Mouse (Mus musculus) spleen, adult 2 months (tissue): Measurements from ENCODE around the gene Llph. TPM values are rescaled to one million over a fixed set of nuclear protein-coding genes. Genes with fewer than 3 reads are reported as not detected.

Experiments used
- DNase-seq, 2 experiments: peaks; one replicate each; pipeline versions ENCODE4 v3.0.0 to v3.0.0-alpha.2; 2012 to 2021; ENCODE audit warnings: low spot score in 2 of 2, low read depth in 1 of 2
- H3K27ac ChIP-seq: fragments of 200-500 bp; 2 replicates; pipeline ENCODE4 v1.5.1; 2012; ENCODE audit warnings: low read length, inconsistent platforms; ENCODE audit not compliant: insufficient read depth
- H3K27me3 ChIP-seq: fragments of 200-500 bp; 2 replicates; pipeline ENCODE4 v1.6.1; 2012; ENCODE audit warnings: mild to moderate bottlenecking, moderate library complexity, low read length, inconsistent platforms; ENCODE audit not compliant: control insufficient read depth, insufficient read depth
- H3K36me3 ChIP-seq: fragments of 200-500 bp; 2 replicates; pipeline ENCODE4 v1.6.1; 2012; ENCODE audit warnings: mild to moderate bottlenecking, low read length, inconsistent platforms; ENCODE audit not compliant: control insufficient read depth, insufficient read depth
- H3K4me1 ChIP-seq: fragments of 200-500 bp; 2 replicates; pipeline ENCODE4 v1.6.1; 2011; ENCODE audit warnings: inconsistent platforms; ENCODE audit not compliant: control insufficient read depth, insufficient read depth, insufficient read length
- H3K4me3 ChIP-seq: fragments of 200-500 bp; 2 replicates; pipeline ENCODE4 v1.5.1; 2011; ENCODE audit warnings: mild to moderate bottlenecking, inconsistent platforms; ENCODE audit not compliant: insufficient read depth, insufficient read length; ENCODE audit errors: extremely low read depth
- CTCF ChIP-seq: fragments of 200-500 bp; IDR thresholded peaks from 2 replicates; pipeline ENCODE4 v1.5.1; 2011; ENCODE audit warnings: mild to moderate bottlenecking, inconsistent platforms; ENCODE audit not compliant: insufficient read depth, insufficient read length, insufficient replicate concordance; ENCODE audit errors: extremely low read depth
- POLR2A ChIP-seq: fragments of 200-500 bp; IDR thresholded peaks from 2 replicates; pipeline ENCODE4 v1.6.1; 2011; ENCODE audit warnings: low read depth, low read length, inconsistent platforms
- WGBS: fragments of 180-500 bp; shearing (Covaris S2); methylation state at CpG from one replicate; pipeline ENCODE4 v1.1.7; 2018; 5-methylcytosine and 5-hydroxymethylcytosine counted together
- polyA plus RNA-seq: library from polyadenylated mRNA; depleted of rRNA; stranded (reverse); fragments of >200 nt; gene quantifications from 2 replicates; pipeline ENCODE4 v1.2.3, GENCODE M21; 2012

The Llph gene
- polyA plus RNA-seq, 1 experiment = 3.0 TPM

DNA sequence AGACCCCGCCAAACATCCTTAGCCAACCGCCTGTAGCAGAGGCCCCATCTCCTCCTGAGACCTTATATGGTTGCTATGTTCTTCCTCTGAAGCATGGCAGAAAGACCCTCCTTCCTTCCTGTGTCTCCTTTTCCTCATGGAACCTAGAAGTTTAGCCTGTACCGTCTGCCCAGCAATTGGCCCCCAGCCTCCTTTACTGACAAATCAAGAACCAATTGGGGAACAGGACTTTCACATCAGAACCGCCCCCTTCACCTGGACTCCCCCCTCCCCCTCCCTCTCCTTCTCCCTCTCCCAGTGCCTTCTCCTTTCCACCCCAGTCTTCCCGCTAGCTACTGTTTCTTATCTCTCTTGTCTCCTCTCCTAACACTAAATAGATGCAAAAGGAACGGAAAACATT, 12.6 kb downstream of the Llph start:
- Histone ChIP-seq H3K36me3 (no peaks in the 10 kb centered on the region), H3K27me3 (no peaks in the 10 kb centered on the region), H3K27ac (no peak overlapping the region), H3K4me1 (no peaks in the 10 kb centered on the region), H3K4me3 (no peak overlapping the region)
- DNase-seq = no peak
- WGBS = 82% methylated on average over 6 of the region's 6 CpGs
- TF ChIP-seq POLR2A = no peak
- no peak for TF ChIP-seq CTCF

- no peak overlapping the region for H3K4me3 ChIP-seq
- no peak for DNase-seq
- TF ChIP-seq POLR2A (no peak), CTCF (no peak)
- no peaks in the 10 kb centered on the region for H3K36me3 ChIP-seq
- H3K4me1 ChIP-seq = no peaks in the 10 kb centered on the region
- H3K27me3 ChIP-seq = no peaks in the 10 kb centered on the region
- WGBS = 75% methylated on average over 6 of the region's 6 CpGs
- H3K27ac ChIP-seq = no peak overlapping the region
These were observed 15.6 kb downstream of the Llph start for GRCm38 (mm10) chr10:120242421-120242820.

DNA sequence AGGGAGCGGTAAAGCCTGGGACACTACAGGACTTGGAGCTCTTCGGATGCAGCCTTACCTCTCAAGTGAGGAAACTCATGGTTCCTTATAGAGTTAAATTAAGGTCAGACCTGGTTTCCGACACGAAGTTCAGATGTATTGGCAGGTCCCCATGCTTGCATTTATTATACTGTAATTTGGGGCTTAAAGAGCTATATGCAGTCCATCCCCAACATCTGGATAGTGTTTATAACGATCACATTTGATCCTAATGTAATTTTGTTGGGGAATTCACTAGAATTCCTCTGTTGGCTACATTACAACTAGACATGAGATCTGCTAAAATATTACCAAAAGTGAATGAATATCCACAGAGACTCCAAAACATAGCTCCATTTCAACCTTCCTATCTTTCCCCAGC, 18.8 kb downstream of the Llph start:
- DNase-seq = no peak
- no peaks in the 10 kb centered on the region for H3K36me3 ChIP-seq
- H3K27ac ChIP-seq = no peak overlapping the region
- WGBS = 90% methylated on average over 5 of the region's 5 CpGs
- no peak overlapping the region for H3K4me3 ChIP-seq
- TF ChIP-seq CTCF (no peak), POLR2A (no peak)
- no peaks in the 10 kb centered on the region for H3K4me1 ChIP-seq
- H3K27me3 ChIP-seq = no peaks in the 10 kb centered on the region

- H3K4me3 ChIP-seq = no peak overlapping the region
- no peak overlapping the region for H3K27ac ChIP-seq
- 0 out of 2 replicates have a peak, but pooled peaks have one; percentile 11 for TF ChIP-seq CTCF
- no peak for TF ChIP-seq POLR2A
- no peaks in the 10 kb centered on the region for H3K27me3 ChIP-seq
- 51% methylated on average over 9 of the region's 9 CpGs for WGBS
- peak; percentile 60 to 76 for DNase-seq
- H3K4me1 ChIP-seq = no peaks in the 10 kb centered on the region
- H3K36me3 ChIP-seq = no peaks in the 10 kb centered on the region
These were observed 20.3 kb downstream of the Llph start for GRCm38 (mm10) chr10:120246994-120247750.

GRCm38 (mm10) chr10:120250911-120251683, 24.2 kb downstream of the Llph start:
- Histone ChIP-seq H3K27me3 (no peaks in the 10 kb centered on the region), H3K4me3 (no peak overlapping the region), H3K4me1 (no peaks in the 10 kb centered on the region), H3K36me3 (no peaks in the 10 kb centered on the region), H3K27ac (no peak overlapping the region)
- WGBS = 68% methylated on average over 11 of the region's 11 CpGs
- TF ChIP-seq CTCF = no peak
- no peak for TF ChIP-seq POLR2A
- no peak for DNase-seq

- TF ChIP-seq CTCF = no peak
- no peak for DNase-seq
- Histone ChIP-seq H3K36me3 (no peaks in the 10 kb centered on the region), H3K27ac (no peak overlapping the region), H3K4me3 (no peak overlapping the region), H3K4me1 (no peaks in the 10 kb centered on the region), H3K27me3 (no peaks in the 10 kb centered on the region)
- WGBS = 79% methylated on average over 4 of the region's 4 CpGs
These were observed 24.9 kb downstream of the Llph start for GRCm38 (mm10) chr10:120251791-120252190.

- Histone ChIP-seq H3K27me3 (no peaks in the 10 kb centered on the region), H3K4me3 (no peak overlapping the region), H3K27ac (no peak overlapping the region), H3K36me3 (no peaks in the 10 kb centered on the region), H3K4me1 (peaks cover 2% of the 10 kb centered on the region; the same call in 1 of the 2 replicates)
- TF ChIP-seq CTCF = no peak
- TF ChIP-seq POLR2A = no peak
- no peak for DNase-seq
- WGBS = 12% methylated on average over 8 of the region's 8 CpGs
These were observed 25.9 kb downstream of the Llph start for GRCm38 (mm10) chr10:120252800-120253199.
